Mouse (Mus musculus) liver, postnatal 0 days (tissue): ENCODE data around the gene Sec62.

Experiments used
- CTCF ChIP-seq: sonication (generic); IDR thresholded peaks from 2 replicates; pipeline ENCODE4 v1.5.1; 2016; ENCODE audit warnings: antibody characterized with exemption, low read depth
- EP300 ChIP-seq: IDR thresholded peaks from 2 replicates; pipeline ENCODE4 v1.6.1; 2016; ENCODE audit warnings: antibody characterized with exemption, low read depth, mild to moderate bottlenecking

GRCm38 (mm10) chr3:30742891-30743290 lies 49.8 kb upstream of the Sec62 start:
- TF ChIP-seq CTCF, result no peak
- TF ChIP-seq EP300, result no peak
